Mouse (Mus musculus) CD4-positive, CD25-positive, alpha-beta regulatory T cell (primary cell): ENCODE results near the gene Olfr598. TPM values are rescaled to one million over a fixed set of nuclear protein-coding genes. Genes with fewer than 3 reads are reported as not detected.

Experiments used
- polyA plus RNA-seq: library from polyadenylated mRNA; unstranded; fragments of 100-300 nt; shearing (Covaris generic); gene quantifications from one replicate; pipeline ENCODE4 v1.2.1, GENCODE M21; 2017

Gene Olfr598
- not detected for polyA plus RNA-seq

DNA sequence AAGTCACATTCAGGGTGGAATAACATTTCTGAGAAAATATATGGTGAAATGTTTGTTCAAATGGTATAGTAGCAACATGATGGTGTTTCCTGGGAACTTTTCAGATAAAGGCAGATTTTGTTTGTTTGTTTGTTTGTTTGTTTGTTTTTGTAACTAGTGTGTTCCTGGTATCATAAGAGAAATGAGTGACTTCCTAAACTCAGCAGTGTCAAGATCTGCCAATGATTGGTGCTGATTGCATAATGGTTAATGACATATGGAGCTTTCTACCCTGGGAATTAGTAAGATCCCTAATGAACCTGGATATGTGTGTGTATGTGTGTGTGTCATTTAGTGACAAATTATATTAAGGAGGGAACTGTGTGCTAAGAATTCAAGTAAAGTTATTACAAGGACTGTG, at the start of gene Olfr598:
Gene Olfr598, plus strand, starts transcription at position 301 of the 400 bp plus-strand sequence.

DNA sequence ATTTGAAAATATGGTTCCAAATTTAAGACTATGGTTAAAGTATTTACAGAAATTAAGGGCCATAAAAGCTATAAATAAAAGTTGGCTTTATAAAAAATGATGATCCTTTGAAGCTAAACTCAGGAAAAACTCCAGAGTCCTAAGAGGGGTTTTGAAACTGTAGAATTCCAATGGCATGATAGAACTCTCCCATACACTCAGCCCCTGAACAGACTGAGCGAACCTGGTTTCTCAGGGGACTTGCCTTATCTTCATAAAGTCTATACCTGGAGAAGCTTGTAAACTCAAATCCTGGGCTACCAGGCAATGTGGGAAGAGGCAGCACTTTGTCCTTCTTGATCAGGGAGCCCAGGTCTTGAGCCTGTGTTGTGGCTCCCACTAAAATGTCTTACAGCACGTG, 18.0 kb upstream of the Olfr598 start, which contains the start of gene Olfr596:
Gene Olfr596, plus strand, starts transcription at position 301 of the 400 bp plus-strand sequence.

DNA sequence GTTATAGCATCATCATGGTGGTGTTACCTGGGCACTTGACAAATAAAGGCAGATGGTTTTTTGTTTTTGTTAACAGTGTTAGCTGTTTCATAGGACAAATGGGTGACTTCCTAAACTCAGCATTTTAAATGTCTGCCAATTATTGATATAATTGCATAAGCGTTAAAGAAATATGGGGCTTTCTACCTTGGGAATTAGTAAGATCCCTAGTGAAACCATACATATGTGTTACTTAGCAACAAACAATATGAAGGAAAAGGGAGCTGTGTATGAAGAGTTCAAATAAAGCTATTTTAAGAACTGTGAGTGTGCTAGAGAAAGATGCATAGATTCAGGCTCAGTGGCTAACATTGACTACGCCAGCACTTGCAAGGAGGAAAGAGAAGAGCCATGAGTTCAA, 7.4 kb upstream of the Olfr598 start, which contains the start of gene Olfr597:
Gene Olfr597, plus strand, starts transcription at position 301 of the 400 bp plus-strand sequence.

DNA sequence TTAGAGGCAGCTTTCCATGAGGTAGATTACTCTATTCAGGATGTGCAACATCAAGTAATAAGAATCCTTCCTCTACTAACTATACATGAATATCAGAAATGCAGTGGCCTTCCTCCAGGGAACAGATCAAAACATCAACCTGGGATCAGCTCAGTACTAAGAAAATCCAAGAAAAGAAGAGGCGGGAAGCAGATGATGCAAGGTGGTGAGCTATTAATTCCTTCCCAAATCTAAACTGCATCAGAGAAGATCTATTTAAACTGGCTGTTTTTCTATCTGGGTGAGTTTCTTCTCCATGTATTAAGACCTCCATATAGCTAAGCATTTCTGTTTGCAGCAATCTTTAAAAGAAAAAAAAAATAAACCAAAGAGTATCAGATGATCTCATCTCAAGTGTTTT, 12.2 kb downstream of the Olfr598 start, which contains the start of gene Olfr599:
Gene Olfr599, plus strand, starts transcription at position 301 of the 400 bp plus-strand sequence.

DNA sequence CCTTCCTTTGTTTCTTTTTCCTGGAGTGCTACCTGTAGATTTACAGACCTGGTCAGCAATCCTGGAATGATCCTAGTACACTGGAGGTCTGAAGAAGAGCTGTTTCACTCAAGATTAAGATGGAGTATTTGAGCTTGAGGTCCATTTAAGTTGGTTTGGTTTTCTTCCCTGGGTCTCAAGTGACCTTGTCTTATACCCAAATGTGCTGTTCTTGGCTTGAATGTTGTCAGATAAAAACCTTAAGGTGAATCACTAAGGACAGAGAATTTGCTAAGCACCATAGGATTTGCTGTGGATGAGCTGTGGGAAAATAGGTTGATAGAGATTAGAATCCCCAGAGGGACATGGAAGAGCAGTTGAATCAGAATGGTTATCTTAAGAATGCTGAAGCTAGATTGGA, 26.2 kb downstream of the Olfr598 start, which contains the start of gene Olfr600:
Gene Olfr600, minus strand, starts transcription at position 101 of the 400 bp plus-strand sequence.

DNA sequence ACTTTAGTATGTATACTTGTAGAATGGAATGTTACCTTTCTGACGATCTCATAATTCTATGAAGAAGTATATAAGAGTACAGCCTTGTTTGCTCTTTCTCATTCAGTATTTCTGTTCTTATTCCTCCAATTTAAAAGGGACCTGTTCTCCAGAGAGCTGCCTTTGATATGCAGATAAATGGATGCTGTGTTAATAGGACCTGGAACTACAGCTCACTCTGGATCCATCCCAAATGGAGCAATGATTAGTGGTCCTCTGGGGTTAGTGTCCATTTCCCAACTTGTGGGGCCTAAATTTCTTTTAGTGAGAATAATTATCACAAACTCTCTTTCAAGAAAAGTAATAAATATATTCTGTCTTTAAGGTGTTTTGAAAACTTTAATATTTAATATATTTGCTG, 39.2 kb downstream of the Olfr598 start, which contains the start of gene Olfr601:
Gene Olfr601, minus strand, starts transcription at position 101 of the 400 bp plus-strand sequence.

Other genes starting within 250 kb of the Olfr598 start
- gene Olfr584, start 241.7 kb upstream of the Olfr598 start, polyA plus RNA-seq = not detected
- not detected for gene Olfr585, start 225.8 kb upstream of the Olfr598 start, polyA plus RNA-seq
- gene Olfr586, start 197.9 kb upstream of the Olfr598 start, polyA plus RNA-seq = not detected
- not detected for gene Olfr588-ps1, start 182.7 kb upstream of the Olfr598 start, polyA plus RNA-seq
- gene Olfr589, start 167.2 kb upstream of the Olfr598 start, polyA plus RNA-seq = not detected
- not detected for gene Olfr591, start 145.2 kb upstream of the Olfr598 start, polyA plus RNA-seq
- gene Olfr592, start 138.8 kb upstream of the Olfr598 start, polyA plus RNA-seq = not detected
- not detected for gene Olfr593, start 111.7 kb upstream of the Olfr598 start, polyA plus RNA-seq
- not detected for gene Olfr594, start 106.6 kb upstream of the Olfr598 start, polyA plus RNA-seq
- gene Usp17ld, start 71.1 kb upstream of the Olfr598 start, polyA plus RNA-seq = not detected
- not detected for gene Olfr596, start 17.9 kb upstream of the Olfr598 start, polyA plus RNA-seq
- gene Olfr597, start 7.3 kb upstream of the Olfr598 start, polyA plus RNA-seq = 0.11 TPM
- gene Olfr599, start 12.3 kb downstream of the Olfr598 start, polyA plus RNA-seq = not detected
- 0.19 TPM for gene Olfr600, start 26.1 kb downstream of the Olfr598 start, polyA plus RNA-seq
- 0.16 TPM for gene Olfr601, start 39.1 kb downstream of the Olfr598 start, polyA plus RNA-seq
- gene Olfr603, start 62.6 kb downstream of the Olfr598 start, polyA plus RNA-seq = not detected
- not detected for gene Usp17lc, start 91.5 kb downstream of the Olfr598 start, polyA plus RNA-seq
- not detected for gene Olfr605, start 121.9 kb downstream of the Olfr598 start, polyA plus RNA-seq
- gene Olfr606, start 125.5 kb downstream of the Olfr598 start, polyA plus RNA-seq = not detected
- gene Olfr607, start 140.6 kb downstream of the Olfr598 start, polyA plus RNA-seq = 0.07 TPM
- gene Olfr608, start 146.3 kb downstream of the Olfr598 start, polyA plus RNA-seq = not detected
- not detected for gene Olfr609, start 174.5 kb downstream of the Olfr598 start, polyA plus RNA-seq
- gene Olfr610, start 188.6 kb downstream of the Olfr598 start, polyA plus RNA-seq = not detected
- gene Olfr611, start 197.3 kb downstream of the Olfr598 start, polyA plus RNA-seq = not detected
- gene Olfr612, start 219.1 kb downstream of the Olfr598 start, polyA plus RNA-seq = not detected
- not detected for gene Olfr613, start 224.5 kb downstream of the Olfr598 start, polyA plus RNA-seq
- not detected for gene Olfr615, start 232.5 kb downstream of the Olfr598 start, polyA plus RNA-seq
- not detected for gene Olfr616, start 245.6 kb downstream of the Olfr598 start, polyA plus RNA-seq
- not detected for gene Olfr617, start 249.5 kb downstream of the Olfr598 start, polyA plus RNA-seq